Mouse (Mus musculus) adrenal gland, postnatal 14 days (tissue): Measurements from ENCODE around the gene Rabgap1l. TPM values are rescaled to one million over a fixed set of nuclear protein-coding genes. Genes with fewer than 3 reads are reported as not detected.

ENCODE experiments used
- DNase-seq: peaks from one replicate; pipeline ENCODE4 v3.0.0; 2021; ENCODE audit warnings: mixed read lengths
- total RNA-seq: library from RNA; stranded (reverse); gene quantifications from 2 replicates; pipeline ENCODE4 v1.2.3, GENCODE M21; 2021

Gene Rabgap1l
- total RNA-seq, 1 experiment from 2014 or later: 26.5 TPM

DNA sequence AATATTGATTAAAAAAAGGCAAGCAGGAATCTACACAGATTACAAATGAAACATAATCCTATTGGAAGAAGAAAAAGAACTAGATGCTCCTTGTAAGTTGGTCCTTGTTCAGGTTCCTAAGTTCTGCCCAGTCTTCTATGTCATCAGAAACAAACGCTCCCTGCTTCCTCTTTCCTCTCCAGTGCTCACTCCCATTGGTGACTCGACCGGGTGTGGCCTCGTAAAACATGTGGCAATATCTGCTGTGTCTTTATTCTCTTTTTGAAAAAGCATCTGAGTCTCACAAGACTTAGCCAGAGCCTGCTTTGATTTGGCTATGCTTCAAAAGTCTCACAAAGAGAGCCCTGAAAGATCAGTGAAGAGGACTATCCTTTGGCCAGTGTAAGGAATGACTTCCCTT, 512.4 kb downstream of the Rabgap1l start:
- no peak for DNase-seq

DNA sequence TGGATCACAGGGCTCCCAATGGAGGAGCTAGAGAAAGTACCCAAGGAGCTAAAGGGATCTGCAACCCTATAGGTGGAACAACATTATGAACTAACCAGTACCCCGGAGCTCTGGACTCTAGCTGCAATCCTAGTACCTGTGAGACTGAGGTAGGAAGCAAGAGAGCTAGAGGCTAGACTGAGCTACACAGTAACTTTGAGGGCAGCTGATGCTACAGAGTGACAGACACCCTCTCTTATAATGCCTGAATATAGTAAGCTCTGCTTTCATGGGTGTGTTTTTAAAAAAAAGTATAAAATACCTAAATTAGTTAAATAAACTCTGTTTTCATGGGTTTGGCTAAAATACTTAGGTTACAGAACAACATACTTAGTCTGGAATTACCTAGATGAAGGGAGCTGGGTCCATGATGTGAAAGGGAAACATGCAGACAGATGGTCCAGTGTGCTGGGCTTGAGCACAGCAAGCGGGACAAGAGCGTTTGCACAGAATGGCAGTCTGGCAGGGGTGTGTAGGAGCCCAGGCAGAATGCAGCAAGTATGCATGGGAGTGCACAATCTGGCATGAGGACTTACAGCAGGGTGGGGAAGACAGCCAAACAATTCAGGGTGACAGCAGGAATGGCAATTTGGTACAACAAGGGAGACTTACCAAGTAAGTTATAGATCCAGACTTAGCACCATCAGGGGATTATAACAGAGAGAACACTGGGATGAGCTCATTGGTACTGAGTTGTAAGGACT, 514.9 kb downstream of the Rabgap1l start:
- no peak for DNase-seq

DNA sequence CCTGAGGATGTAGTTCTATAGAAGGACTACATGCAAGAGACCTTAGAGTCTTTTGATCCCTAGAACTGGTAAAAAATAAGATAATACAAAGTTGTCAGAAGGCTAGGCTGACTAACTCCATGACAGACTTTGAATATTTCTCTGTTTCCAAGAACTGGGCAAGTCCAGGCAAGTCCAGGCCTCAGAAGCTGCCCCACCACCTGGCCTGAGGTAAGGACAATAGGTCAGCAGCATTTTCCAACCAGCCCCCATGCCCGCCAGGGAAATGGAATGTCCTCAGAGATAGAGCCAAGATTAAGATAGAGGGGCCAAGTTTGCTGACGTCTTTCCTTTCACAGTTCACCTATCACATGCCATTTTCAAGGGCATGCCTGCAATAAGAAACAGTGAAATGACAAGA, 517.8 kb downstream of the Rabgap1l start:
- DNase-seq: no peak

DNA sequence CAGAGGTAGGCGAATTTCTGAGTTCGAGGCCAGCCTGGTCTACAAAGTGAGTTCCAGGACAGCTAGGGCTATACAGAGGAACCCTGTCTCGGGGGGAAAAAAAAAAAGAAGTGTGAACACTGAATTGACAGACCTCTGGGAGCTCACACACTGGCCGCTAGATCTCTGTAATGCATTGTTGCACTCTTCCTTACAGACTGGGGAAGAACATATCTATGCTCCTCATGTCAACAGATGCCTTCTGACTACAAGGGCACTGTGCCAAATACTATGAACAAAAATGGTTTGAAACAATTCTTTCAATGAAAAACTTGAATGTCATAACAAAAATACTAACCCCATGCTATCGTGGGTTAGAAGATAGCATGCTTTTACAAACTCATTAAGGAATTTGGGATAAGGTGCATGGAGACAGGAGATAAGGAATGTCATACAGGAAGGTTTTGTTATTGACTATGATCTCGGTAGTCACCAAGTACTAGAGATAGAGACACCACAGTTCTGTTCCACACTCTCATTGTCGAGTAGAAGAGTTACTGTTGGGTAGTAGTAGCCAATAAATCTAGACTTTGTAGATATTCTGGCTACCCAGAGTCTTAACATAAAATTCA, 519.8 kb downstream of the Rabgap1l start:
- DNase-seq: no peak

DNA sequence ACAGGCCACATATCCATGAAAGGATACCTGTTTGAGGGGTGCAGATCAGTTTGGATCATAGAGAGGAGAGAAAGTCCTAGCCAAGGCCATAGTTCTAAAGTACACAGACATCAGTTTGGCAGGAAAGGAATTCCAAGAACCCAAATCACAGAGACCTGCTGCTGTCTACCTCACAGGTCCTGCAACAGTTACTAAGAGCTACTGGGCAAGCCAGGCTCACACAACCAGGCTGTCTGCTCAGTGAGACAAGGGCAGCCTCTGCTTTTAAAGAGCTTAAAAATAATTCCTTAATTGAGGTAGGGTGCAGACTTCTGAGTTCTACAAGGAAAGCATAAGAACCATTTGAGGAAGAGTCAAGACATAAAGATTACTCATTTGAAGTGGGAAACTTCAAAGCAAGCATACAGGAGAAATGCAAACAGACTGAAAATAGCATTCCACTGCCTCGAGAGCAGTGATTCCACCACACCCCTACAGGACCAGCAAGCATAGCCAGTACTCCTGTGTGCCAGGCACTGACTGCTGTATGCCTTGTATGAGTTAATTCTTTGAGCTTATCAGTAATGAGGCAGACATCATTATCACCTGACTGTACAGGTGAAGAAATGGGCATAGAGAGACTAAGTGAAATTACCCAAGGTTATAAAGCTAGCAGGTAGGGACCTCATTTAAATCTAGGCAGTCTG, 521.6 kb downstream of the Rabgap1l start:
- no peak for DNase-seq

DNA sequence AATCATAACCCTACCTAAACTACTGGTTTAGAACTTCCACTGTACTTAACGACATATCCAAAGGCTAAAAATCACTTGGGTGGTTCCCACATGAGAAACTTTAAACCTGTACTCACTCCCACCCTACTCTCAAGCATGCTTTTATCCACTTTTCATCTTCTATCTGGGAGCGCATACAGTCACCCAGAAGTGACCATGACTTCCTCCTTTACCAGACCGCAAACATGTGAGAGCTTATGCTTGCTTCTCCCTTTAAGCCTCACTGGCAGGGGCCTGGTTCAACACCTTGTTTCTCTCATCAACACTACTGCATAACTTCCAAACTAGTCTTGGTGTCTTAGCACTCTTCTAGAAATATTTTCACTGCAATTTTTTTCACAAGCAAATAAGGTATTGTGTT, 524.7 kb downstream of the Rabgap1l start:
- no peak for DNase-seq

DNA sequence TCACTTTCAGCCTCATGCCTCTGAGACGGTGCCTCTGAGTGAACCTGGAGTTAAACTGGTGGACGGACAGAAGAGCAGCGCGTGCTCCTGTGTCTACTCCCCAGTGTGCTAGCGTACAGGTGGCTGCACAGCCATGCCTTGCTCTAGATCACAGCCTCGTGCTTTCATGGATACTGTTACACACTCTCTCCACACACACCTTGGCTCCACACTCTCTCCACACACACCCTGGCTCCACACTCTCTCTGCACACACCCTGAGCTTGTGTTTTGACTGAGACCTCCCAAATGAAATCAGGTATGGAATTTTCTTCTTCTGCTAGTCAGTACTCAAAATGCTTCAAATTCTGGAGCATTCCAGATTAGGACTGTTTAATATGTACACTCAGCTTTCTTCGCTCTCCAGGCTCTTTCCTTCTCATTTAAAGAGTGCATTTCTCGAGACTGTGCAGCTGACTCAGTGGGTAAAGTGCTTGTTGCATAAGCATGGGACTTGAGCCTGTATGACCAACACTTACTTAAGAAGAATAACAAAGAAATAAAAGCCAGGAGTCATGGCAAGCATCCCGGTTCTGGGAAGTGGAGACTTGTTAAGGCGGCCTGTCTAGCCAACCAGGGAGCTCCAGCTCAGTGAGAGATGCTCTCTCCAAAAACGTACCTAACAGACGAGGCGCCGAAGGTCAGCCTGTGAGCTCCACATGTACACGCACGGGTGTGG, 529.2 kb downstream of the Rabgap1l start:
- DNase-seq: peak; percentile 27

DNA sequence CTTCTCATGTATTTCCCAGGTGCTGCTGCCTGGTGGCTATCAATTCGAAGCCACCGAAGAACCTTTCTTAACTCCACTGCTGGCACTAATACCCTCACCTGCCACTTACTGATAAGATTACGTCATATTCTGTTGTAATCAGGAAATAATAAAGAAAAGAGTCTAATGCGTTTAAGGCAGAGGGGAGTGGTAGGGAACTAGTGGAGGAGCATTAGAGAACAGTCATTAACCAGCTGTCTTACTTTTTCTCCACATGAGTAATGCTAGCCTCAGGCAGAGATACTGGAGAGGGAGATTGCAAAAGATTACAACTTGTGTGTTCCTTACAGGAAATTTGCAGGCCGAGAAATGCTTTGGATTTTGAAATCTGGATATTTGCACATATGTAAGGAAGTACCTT, 530.0 kb downstream of the Rabgap1l start:
- DNase-seq: no peak

DNA sequence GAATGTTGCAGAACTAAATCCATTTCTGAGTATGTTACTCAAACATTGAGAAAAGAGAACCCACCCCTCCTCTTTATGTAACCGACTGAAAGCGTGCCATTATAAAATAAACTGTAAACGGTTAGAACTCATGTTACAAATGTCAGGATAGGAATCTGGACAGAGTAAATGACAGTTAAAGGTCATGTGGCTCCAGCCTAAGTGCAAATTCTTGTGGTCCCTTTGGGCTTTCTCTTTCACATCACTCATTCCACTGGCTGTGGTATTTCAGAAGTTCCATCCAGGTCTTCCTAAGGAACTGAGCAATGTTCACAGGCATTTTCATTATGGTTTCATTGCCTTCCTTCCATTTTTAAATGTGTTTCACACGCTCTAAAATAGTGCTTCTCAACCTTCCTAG, 530.6 kb downstream of the Rabgap1l start:
- DNase-seq: no peak

DNA sequence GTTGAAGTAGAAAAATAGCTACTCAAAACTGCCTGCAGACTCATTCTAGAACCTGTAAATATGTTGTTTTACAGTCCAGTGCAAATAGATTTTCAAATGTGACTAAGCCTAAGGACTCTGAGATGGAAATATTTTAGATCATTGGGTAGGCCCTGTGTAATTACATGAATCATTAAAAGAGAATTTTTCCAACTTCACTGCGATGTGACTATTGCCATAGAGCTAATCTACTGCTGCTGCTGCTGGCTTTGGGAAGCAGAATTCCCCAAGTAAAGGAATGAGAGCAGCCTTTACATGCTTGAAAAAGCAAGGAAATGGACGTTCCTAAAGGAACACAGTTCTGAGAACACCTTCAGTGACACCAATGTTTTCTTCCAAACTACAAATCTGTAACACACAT, 531.2 kb downstream of the Rabgap1l start:
- no peak for DNase-seq

DNA sequence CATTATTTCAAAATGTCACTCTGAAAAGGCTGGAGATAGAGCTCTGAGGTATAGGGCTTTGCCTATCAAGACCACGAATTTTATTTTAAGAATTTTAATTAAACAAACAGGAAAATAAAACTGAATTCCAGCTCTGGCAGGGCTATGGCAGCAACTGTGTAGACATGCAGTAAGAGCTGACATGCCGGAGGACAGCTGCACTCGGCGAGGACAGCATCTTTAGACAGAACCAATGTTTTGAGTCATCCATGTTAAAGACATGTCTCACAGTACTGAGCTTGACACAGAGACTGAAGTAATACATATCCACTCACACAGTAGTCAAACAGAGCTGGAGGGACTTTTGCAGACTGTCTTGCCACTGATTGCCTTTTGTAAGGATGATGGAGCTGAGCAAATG, 532.4 kb downstream of the Rabgap1l start:
- no peak for DNase-seq

DNA sequence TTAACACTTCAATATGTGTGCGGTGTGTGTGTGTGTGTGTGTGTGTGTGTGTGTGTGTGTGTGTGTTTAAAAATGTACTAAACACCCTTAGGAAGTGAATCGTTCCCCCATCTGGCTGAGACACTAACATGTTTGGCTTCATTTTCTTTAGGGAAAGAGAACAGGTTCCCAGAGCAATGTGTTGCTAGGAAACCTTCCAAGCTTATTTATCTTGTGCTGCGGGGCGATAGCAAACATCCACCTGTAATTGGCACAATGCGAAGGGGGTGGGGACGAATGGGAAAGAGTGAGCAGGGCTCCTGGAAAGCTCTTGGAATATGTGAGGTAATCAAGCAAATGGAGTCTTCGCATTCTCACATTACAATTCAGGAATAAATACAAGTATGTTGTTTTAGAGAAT, 533.1 kb downstream of the Rabgap1l start:
- DNase-seq: no peak

DNA sequence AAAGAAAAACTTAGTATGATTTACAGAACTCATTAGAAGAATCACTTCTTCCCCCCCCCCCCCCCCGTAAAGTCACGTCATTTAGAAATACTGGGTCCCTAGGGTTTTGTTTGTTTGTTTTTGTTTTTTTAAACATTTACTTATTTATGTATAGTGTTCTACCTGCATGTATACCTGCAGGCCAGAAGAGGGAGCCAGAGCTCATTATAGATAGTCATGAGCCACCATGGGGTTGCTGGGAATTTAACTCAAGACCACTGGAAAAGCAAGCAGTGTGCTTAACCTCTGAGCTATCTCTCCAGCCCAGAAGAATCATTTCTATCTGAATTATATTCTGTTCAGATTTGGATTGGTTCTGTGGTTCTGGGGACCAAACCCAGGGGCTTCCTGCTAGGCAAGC, 539.9 kb downstream of the Rabgap1l start:
- no peak for DNase-seq

DNA sequence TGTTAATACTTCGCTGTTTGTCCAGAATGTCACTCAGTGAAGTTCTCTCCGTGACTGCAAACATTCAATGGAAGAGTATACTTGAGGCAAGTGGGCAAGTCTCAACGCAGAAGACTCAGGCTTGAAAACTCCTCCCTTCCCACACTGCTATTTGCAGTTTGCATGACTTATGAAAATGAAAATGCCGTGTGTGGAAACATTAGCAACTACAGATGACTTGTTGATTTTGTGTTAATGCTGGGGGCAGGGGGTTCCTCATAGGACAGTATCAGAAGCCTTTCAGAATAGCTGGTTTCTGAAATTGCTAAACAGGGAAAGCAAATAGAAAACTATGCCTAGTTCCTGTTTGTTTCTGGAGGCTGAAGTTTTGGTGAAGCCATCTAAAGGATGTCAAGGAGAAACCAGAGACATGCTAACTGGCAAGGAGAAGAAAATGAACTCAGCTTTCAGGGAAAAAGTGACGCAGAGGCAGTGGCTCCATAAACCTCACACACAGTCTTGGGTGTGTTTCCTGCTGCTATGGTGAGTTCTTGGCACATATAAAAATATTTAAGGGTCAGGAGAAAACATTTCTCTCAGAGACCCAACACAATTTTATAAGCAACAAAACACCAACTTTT, 541.5 kb downstream of the Rabgap1l start:
- DNase-seq: no peak

DNA sequence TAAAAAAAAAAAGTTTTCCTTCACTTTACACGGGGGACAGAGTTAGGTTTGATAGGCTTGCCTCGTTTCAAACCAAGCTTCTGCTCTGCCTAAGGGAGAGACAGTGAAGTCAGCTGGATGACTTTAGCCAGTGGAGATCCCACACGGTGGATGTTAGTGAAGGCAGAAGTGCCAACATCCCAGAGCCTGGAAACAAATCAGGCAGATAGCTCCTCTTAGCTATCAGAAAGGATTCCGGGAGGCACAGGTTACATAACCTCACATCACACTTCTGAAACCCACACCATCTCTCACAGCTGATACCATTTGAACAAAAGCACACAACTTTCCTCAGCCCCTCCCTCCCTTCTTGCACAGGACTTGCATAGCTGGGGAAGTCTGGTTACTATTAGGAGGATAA, 542.2 kb downstream of the Rabgap1l start:
- no peak for DNase-seq

DNA sequence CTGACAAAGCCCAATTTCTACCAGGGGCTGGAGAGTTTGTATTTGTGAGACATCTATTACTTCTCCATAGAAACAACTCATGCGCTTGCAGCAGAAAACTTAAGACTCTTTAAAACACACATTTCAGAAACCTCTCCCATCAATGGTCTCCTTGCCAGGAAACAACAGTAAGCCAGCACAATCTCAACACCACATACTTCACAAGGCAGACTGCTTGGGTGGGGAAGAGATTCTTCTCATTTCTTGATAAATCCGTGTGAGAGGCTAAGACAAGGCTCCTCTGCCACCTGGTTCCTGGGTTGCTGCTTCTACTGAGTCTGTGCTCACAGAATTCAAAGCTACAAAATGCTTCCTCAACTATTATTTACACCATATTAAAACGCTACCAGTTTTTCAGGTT, 543.2 kb downstream of the Rabgap1l start:
- DNase-seq: no peak

DNA sequence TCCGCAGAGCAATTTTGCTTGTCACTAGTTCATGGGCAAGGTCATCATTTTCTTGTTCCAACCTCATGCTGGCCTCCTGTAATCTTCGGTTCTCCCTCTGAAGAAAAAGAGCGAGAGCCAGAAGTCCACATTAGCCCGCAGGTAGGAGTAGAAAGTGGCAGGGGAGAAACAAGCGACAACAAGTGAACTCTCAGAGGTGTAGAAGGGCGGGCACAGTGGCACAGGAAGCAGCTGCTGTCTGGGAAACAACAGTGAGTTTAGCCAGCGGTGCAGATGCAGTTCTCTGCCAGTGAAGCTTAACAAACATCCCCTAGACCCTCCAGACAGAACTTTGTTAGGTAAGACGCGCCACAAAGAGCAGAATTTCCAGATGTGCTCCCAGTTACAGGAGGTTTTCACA, 545.5 kb downstream of the Rabgap1l start:
- DNase-seq: no peak

DNA sequence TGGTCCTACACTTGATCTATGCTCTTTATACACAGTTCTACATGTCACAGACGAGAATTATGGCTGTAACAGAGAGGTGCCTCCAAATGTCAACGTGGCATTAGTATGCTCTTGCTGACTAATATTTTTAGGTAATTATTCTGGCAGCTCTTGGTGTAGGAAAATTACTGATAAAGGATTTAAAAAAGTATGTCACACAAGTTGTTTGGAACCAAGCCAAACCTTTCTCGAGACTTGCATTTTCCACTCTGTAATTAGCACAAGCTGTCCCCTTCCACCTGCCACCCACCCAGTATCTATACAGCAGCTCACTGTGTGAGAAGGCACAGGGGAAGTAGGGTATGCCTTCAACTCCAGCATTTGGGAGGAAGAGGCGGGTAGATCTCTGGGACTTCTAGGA, 546.2 kb downstream of the Rabgap1l start:
- no peak for DNase-seq

DNA sequence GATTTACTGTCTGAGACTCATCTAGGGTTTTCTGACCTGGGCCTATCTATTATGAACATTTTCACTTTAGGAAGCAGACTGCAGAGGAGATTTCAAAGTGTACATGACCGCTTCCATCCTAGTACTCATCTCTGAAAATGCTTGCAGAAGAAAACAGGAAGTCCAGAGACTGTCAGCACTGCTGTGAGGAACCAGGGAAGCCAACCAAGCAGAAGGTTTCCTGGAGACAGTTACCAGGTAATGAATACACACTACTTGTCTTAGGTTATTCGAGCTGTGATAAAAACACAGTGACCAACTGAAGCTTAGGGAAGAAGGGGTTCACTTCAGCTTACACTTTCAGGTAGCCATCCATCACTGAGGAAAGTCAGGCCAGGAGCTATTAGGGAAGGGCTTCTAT, 547.1 kb downstream of the Rabgap1l start:
- DNase-seq: no peak

DNA sequence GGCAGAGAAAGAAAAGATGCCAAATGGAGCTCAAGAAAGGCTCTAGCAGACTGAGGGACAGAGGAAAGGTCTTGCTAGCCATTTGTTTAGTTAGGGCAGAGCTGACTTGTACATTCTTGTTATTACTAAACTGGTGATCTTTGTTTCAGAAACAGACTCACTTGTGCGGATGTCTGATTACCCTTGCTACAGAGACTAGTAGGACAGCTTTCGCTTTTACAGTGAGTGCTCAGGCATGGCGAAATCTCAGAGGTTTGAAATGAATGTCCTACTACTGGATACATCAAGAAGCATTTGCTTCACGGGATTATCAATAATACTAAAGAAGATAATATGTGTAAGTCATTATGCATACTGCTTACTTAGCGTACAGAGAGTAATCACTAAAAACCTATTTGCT, 548.3 kb downstream of the Rabgap1l start:
- no peak for DNase-seq

DNA sequence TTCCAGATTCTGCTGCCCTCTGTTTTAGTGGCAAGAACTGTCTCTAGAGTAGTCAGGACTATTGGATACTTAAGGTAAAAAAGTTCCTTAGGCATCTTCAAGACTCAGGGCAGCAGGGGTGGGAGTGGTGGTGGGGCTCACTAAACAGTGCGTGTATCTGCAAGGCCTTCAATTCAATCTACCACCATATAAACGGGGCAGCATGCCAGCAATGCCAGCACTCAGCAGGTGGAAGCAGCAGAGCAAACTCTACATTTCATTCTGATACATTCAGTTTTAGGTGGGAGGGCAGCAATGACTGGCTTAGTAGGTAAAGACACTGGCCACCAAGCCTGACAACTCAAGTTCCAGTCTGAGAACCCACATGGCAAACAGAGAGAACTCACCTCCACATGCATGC, 552.9 kb downstream of the Rabgap1l start:
- no peak for DNase-seq

DNA sequence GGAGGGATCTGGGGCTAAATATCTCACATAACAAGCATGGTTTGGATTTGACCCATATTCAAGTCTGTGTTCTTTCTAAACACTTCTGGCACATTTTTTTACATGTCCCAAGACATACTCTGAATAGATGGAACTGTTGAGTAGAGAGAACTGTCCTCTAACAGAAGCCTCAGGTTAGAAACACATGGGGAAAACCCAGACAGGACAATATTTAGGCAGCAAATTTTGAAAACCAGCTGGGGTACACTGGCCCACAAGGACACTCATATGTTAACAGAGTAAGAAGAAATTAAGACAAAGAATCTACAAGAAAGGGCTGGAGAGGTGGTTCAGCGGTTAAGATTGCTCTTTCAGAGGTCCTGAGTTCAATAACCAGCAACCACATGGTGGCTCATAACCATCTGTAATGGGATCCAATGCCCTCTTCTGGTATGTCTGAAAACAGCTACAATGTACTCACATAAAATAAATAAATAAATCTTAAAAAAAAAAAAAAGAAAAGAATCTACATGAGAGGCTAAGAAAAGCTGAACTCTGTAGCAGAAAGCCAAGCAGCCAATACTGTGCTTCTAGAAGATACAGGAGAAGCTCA, 554.1 kb downstream of the Rabgap1l start:
- no peak for DNase-seq
